Mouse (Mus musculus) CH12.LX (cell line): ENCODE data around the gene Synj2.

Experiments used
- CTCF ChIP-seq, 2 experiments: IDR thresholded peaks in 1 of 2; conservative IDR thresholded peaks in 1 of 2; 2 replicates each; pipeline ENCODE4 v1.5.1; 2011 to 2012; ENCODE audit warnings: low read depth in 2 of 2, low read length in 2 of 2, improper control_type of control experiment in 1 of 2, inconsistent platforms in 1 of 2, mild to moderate bottlenecking in 1 of 2, moderate library complexity in 1 of 2
- EP300 ChIP-seq: IDR thresholded peaks from 2 replicates; pipeline ENCODE4 v1.6.1; 2011; ENCODE audit warnings: low read length, improper control_type of control experiment
- POLR2A ChIP-seq: IDR thresholded peaks from 2 replicates; pipeline ENCODE4 v1.6.1; 2011; ENCODE audit warnings: low read depth, mild to moderate bottlenecking, improper control_type of control experiment, low read length
- ZNF384 ChIP-seq: IDR thresholded peaks from 2 replicates; pipeline ENCODE4 v1.6.1; 2012; ENCODE audit warnings: low read depth, low read length, improper control_type of control experiment, inconsistent platforms

- TF ChIP-seq EP300 (no peak), POLR2A (no peak), CTCF (conservative IDR thresholded peaks at IDR 0.05 in 1 of 2, IDR thresholded peaks at IDR 0.05 in 1 of 2; ENCODE audit: low read depth in 2 of 2, low read length in 2 of 2) (no peak), ZNF384 (no peak)
Observed at GRCm38 (mm10) chr17:5984700-5985231, 43.7 kb downstream of the Synj2 start.
